In the genomic region with DNA sequence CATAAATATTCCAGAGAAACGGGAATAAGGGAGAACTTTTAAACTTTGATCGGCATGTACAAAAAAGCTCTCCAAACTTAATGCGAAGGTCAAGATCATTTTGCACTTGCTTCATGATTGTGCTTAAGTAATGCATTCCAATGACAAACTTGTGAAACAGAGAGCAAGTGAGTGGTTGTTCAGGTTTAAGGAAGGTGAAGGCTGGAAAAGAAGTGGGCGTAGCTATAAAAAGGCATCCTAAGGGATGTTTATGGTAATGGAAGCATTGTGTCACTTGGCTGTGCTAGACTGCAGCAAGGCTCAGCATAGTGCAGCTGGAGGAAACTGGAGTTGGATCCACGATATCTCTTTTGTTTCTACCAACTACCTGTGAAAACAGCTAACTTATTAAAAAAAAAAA, we compare ENCODE assay signal across 36 mouse cellular contexts. TPM values are rescaled to one million over a fixed set of nuclear protein-coding genes. Genes with fewer than 3 reads are reported as not detected.
"Had no signal": no experiment of that assay in that cellular context is flagged by ENCODE, and none has a peak within 500 bp of the region (broad histone marks: within the 10 kb centered on the region; RNA-seq: fewer than 3 reads in every experiment).

No protein-coding gene starts in this region.

- H3K27ac ChIP-seq: gastrocnemius, adult 2 months; heart, adult 2 months; heart, embryonic 13.5 days; heart, embryonic 15.5 days; hindbrain, embryonic 10.5 days; hindbrain, embryonic 12.5 days; hindbrain, embryonic 14.5 days; intestine, embryonic 15.5 days; layer of hippocampus, adult 2 months; left cerebral cortex, adult 2 months; limb, embryonic 13.5 days; limb, embryonic 15.5 days; liver, embryonic 12.5 days; liver, embryonic 14.5 days had no signal

- DNase-seq: gastrocnemius, adult 2 months; gastrocnemius, postnatal 10 days; gastrocnemius, postnatal 25 days; heart, adult 11 months; heart, adult 2 months; heart, postnatal 14 days; heart, postnatal 36 days; kidney, adult 18-20 months; kidney, adult 8-10 months; kidney, postnatal 10 days; kidney, postnatal 25 days; kidney, postnatal 4 days; left cerebral cortex, postnatal 4 days had no signal

- H3K4me2 ChIP-seq: heart, embryonic 11.5 days; heart, embryonic 13.5 days; heart, embryonic 15.5 days; hindbrain, embryonic 12.5 days; hindbrain, embryonic 14.5 days; intestine, embryonic 15.5 days; limb, embryonic 13.5 days; limb, embryonic 15.5 days; liver, embryonic 12.5 days had no signal

- ATAC-seq: hindbrain, embryonic 16.5 days; inflammation-experienced regulatory T-cells, adult 6 months; intestine, embryonic 15.5 days; intestine, postnatal 0 days; liver, embryonic 12.5 days had no signal

- H3K9ac ChIP-seq: heart, embryonic 13.5 days; heart, embryonic 15.5 days; hindbrain, embryonic 12.5 days; hindbrain, embryonic 14.5 days; intestine, embryonic 15.5 days; limb, embryonic 13.5 days; limb, embryonic 15.5 days; liver, embryonic 12.5 days; liver, embryonic 14.5 days had no signal

- H3K4me1 ChIP-seq: heart, embryonic 15.5 days; hindbrain, embryonic 10.5 days; hindbrain, embryonic 12.5 days; intestine, embryonic 15.5 days; limb, embryonic 13.5 days; limb, embryonic 15.5 days; liver, embryonic 12.5 days had no signal

- H3K27me3 ChIP-seq: heart, embryonic 13.5 days; heart, embryonic 15.5 days; hindbrain, embryonic 12.5 days; intestine, embryonic 15.5 days; limb, embryonic 13.5 days; limb, embryonic 15.5 days; liver, embryonic 12.5 days had no signal

- H3K9me3 ChIP-seq: heart, embryonic 13.5 days; heart, embryonic 15.5 days; hindbrain, embryonic 10.5 days; hindbrain, embryonic 12.5 days; intestine, embryonic 15.5 days; limb, embryonic 13.5 days; limb, embryonic 15.5 days; liver, embryonic 12.5 days had no signal

- H3K4me3 ChIP-seq: gastrocnemius, adult 2 months; heart, adult 2 months; heart, embryonic 13.5 days; heart, embryonic 15.5 days; hindbrain, embryonic 10.5 days; hindbrain, embryonic 12.5 days; intestine, embryonic 15.5 days; layer of hippocampus, adult 2 months; left cerebral cortex, adult 2 months; limb, embryonic 13.5 days; limb, embryonic 15.5 days; liver, embryonic 12.5 days had no signal

- H3K36me3 ChIP-seq: heart, embryonic 13.5 days; heart, embryonic 15.5 days; hindbrain, embryonic 10.5 days; hindbrain, embryonic 12.5 days; intestine, embryonic 15.5 days; limb, embryonic 13.5 days; limb, embryonic 15.5 days; liver, embryonic 12.5 days had no signal

RNA-seq across cellular contexts. Expression of gene Lnp1, which starts 36.3 kb away (rescaled TPM):
- total RNA-seq: gastrocnemius, adult 2 months; gastrocnemius, postnatal 10 days; gastrocnemius, postnatal 25 days; gastrocnemius, postnatal 4 days; heart, adult 2 months; heart, postnatal 14 days; heart, postnatal 36 days; liver, adult 2 months had no signal
- polyA plus RNA-seq: heart, adult 2 months; heart, postnatal 0 days; hindbrain, embryonic 10.5 days; inflammation-experienced regulatory T-cells, adult 6 months; intestine, embryonic 15.5 days; intestine, postnatal 0 days; kidney, embryonic 14.5 days; kidney, embryonic 16.5 days; limb, embryonic 11.5 days; liver, adult 2 months; liver, embryonic 12.5 days; liver, embryonic 14.5 days; liver, embryonic 16.5 days had no signal
